Mouse (Mus musculus): Measurements from ENCODE around the gene Celf2. TPM values are rescaled to one million over a fixed set of nuclear protein-coding genes. Genes with fewer than 3 reads are reported as not detected.

Gene Celf2
- polyA plus RNA-seq, 1 experiment from 2014 or later: 191 TPM

DNA sequence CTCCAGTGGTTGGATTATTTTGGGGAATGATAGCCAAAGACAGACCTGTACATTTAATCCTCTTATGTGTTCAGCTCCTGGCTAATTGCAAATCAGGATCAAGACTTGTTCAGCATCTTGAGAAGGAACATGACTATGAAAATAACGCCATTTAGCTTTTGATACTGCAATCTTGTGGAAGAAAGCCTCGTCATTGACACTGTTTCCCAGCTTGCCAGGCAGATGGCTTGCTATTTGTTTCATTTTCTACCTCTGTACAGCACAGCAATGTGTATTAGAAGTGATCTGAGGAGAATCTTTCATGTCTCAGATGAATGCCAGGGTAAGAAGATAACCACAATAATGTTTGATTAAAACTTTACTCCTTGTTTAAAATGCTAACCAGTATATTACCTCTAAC, 315.9 kb downstream of the Celf2 start:
- ATAC-seq (ENCODE audit: low FRiP score, low TSS enrichment) (no peak), DNase-seq (no peak)
- H3K36me3 ChIP-seq (ENCODE audit: control insufficient read depth, insufficient read depth, low read length): no peaks in the 10 kb centered on the region
- no peak overlapping the region for H3K9ac ChIP-seq (replicated peaks; ENCODE audit: low read length)
- H3K4me1 ChIP-seq (ENCODE audit: control insufficient read depth, insufficient read depth, low read length): no peaks in the 10 kb centered on the region
- H3K27ac ChIP-seq (replicated peaks; ENCODE audit: low read depth, low read length): no peak overlapping the region
- H3K4me3 ChIP-seq (replicated peaks; ENCODE audit: low read depth, low read length): no peak overlapping the region
- no peaks in the 10 kb centered on the region for H3K9me3 ChIP-seq (ENCODE audit: control insufficient read depth, low read length)
- H3K4me2 ChIP-seq (ENCODE audit: low read length): no peak overlapping the region
- 74% methylated on average over 2 of the region's 2 CpGs for WGBS
- H3K27me3 ChIP-seq (ENCODE audit: control insufficient read depth, insufficient read depth, low read length): no peaks in the 10 kb centered on the region

DNA sequence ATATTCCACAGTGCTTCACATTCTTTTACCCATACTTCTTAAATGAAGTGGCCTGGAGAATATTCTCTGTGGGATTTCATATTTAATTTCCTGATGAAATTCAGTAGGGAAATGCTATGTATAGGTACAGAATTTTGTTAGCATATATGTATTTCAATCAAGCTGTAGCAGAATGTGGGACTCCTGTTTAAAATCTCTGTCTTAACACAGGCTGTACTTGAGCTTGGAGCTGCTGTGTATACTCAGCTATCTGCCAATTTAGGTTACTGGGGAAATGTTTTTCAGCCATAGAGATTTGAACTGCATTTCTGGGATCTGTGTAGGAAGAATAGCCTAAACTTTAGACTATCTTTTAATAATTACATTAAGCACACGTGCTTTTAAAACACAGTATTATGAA, 330.2 kb downstream of the Celf2 start:
- Histone ChIP-seq H3K27ac (replicated peaks; ENCODE audit: low read depth, low read length) (no peak overlapping the region), H3K4me2 (ENCODE audit: low read length) (no peak overlapping the region), H3K9ac (replicated peaks; ENCODE audit: low read length) (no peak overlapping the region), H3K27me3 (ENCODE audit: control insufficient read depth, insufficient read depth, low read length) (no peaks in the 10 kb centered on the region), H3K9me3 (ENCODE audit: control insufficient read depth, low read length) (no peaks in the 10 kb centered on the region), H3K4me1 (ENCODE audit: control insufficient read depth, insufficient read depth, low read length) (no peaks in the 10 kb centered on the region), H3K4me3 (replicated peaks; ENCODE audit: low read depth, low read length) (no peak overlapping the region), H3K36me3 (ENCODE audit: control insufficient read depth, insufficient read depth, low read length) (no peaks in the 10 kb centered on the region)
- 79% methylated on average over 1 of the region's 1 CpGs for WGBS
- ATAC-seq (ENCODE audit: low FRiP score, low TSS enrichment): no peak
- no peak for DNase-seq

DNA sequence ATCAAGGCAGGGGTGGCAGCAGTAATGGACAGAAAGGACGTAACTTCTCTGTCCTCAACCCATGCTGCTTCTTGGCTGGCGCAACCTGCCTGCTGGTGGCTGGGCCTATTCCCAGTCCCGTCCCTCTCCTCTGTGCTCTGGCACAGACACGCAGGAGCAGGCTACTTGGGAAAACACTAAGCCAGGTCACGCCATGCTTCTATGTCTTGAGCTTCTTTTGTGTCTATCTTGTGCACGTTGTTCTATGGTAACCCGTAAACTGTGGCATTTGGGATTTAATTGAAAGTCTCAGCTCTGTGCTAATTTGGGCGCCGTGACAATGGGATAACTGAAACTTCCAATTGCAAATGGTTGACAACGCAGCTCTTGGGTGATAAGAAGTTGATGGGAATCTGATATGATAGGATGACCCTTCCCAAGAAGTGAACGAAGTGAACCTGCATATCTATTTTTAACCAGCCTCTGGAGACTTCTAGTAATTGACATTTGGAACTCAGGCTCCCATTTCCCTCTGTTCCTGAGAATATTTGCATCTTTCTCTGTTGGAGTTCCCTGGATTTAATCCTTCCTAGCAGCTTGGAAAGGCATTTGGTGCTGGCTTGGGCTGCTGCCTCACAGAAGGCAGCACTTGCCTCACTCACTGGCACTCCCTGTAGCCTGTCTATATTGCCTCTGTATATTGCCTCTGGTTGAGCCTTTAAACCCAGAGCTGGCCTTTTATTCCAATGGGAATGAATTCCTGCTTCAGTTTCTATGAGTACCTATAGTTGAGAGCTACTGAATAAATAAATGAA, 335.9 kb downstream of the Celf2 start:
- H3K4me2 ChIP-seq (ENCODE audit: low read length): no peak overlapping the region
- no peak for ATAC-seq (ENCODE audit: low FRiP score, low TSS enrichment)
- no peaks in the 10 kb centered on the region for H3K36me3 ChIP-seq (ENCODE audit: control insufficient read depth, insufficient read depth, low read length)
- no peak overlapping the region for H3K9ac ChIP-seq (replicated peaks; ENCODE audit: low read length)
- H3K27ac ChIP-seq (replicated peaks; ENCODE audit: low read depth, low read length): no peak overlapping the region
- no peaks in the 10 kb centered on the region for H3K4me1 ChIP-seq (ENCODE audit: control insufficient read depth, insufficient read depth, low read length)
- H3K27me3 ChIP-seq (ENCODE audit: control insufficient read depth, insufficient read depth, low read length): no peaks in the 10 kb centered on the region
- DNase-seq: no peak
- WGBS: 72% methylated on average over 11 of the region's 11 CpGs
- H3K4me3 ChIP-seq (replicated peaks; ENCODE audit: low read depth, low read length): no peak overlapping the region
- H3K9me3 ChIP-seq (ENCODE audit: control insufficient read depth, low read length): no peaks in the 10 kb centered on the region

DNA sequence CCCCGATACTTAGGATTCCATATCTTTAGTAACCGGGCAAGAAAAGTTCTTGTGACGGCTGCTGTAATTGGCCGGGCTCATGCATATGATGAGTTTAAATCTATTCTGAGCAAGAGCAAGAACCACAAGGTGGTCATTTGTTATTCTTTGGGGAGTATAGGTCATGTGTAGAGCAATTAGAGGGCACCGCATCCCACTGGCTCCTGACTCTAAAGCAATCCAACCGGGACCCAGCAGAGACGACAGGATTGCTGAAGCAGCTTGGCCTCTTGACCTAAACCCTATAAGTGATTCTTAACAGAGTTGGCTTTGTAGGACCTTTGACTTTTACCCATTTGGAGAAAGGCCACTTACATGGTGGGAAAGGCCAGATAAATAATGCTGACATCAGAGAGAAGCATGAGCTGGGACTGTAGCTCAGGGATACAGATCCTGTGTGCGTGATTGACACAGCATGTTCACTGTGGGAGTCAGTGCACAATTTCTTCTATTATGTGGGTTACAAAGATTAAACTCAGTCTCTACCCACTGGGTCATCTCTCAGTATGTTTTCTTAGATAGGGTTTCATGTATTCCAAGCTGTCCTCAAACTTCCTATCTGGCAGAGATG, 338.2 kb downstream of the Celf2 start:
- Histone ChIP-seq H3K9me3 (ENCODE audit: control insufficient read depth, low read length) (no peaks in the 10 kb centered on the region), H3K36me3 (ENCODE audit: control insufficient read depth, insufficient read depth, low read length) (no peaks in the 10 kb centered on the region), H3K4me1 (ENCODE audit: control insufficient read depth, insufficient read depth, low read length) (no peaks in the 10 kb centered on the region), H3K27ac (replicated peaks; ENCODE audit: low read depth, low read length) (no peak overlapping the region), H3K27me3 (ENCODE audit: control insufficient read depth, insufficient read depth, low read length) (no peaks in the 10 kb centered on the region), H3K4me2 (ENCODE audit: low read length) (no peak overlapping the region), H3K4me3 (replicated peaks; ENCODE audit: low read depth, low read length) (no peak overlapping the region), H3K9ac (replicated peaks; ENCODE audit: low read length) (no peak overlapping the region)
- ATAC-seq (ENCODE audit: low FRiP score, low TSS enrichment): no peak
- DNase-seq: no peak
- WGBS: 64% methylated on average over 8 of the region's 8 CpGs

DNA sequence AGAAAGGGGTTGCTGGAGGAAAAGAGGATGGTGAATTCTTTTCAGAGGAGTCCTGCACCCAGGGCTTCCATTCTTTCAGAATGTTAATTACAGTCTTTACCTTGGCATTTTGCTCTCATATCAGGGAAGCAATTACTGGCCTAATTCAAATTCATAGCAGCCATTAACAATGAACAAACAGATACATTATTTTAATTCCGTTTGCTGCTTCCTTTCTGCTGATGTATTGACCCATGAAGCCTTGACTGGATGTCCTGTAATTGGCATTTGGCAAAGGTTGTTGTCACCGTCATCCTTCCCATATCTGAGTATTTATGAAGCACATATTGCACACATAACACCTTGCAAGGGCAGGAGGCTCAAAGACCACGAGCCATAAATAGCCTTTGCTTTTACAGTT, 343.6 kb downstream of the Celf2 start:
- ATAC-seq (ENCODE audit: low FRiP score, low TSS enrichment): no peak
- no peaks in the 10 kb centered on the region for H3K4me1 ChIP-seq (ENCODE audit: control insufficient read depth, insufficient read depth, low read length)
- H3K27ac ChIP-seq (replicated peaks; ENCODE audit: low read depth, low read length): no peak overlapping the region
- 68% methylated on average over 3 of the region's 3 CpGs for WGBS
- no peak for DNase-seq
- H3K9me3 ChIP-seq (ENCODE audit: control insufficient read depth, low read length): no peaks in the 10 kb centered on the region
- no peak overlapping the region for H3K9ac ChIP-seq (replicated peaks; ENCODE audit: low read length)
- H3K4me3 ChIP-seq (replicated peaks; ENCODE audit: low read depth, low read length): no peak overlapping the region
- H3K4me2 ChIP-seq (ENCODE audit: low read length): no peak overlapping the region
- H3K27me3 ChIP-seq (ENCODE audit: control insufficient read depth, insufficient read depth, low read length): no peaks in the 10 kb centered on the region
- no peaks in the 10 kb centered on the region for H3K36me3 ChIP-seq (ENCODE audit: control insufficient read depth, insufficient read depth, low read length)

DNA sequence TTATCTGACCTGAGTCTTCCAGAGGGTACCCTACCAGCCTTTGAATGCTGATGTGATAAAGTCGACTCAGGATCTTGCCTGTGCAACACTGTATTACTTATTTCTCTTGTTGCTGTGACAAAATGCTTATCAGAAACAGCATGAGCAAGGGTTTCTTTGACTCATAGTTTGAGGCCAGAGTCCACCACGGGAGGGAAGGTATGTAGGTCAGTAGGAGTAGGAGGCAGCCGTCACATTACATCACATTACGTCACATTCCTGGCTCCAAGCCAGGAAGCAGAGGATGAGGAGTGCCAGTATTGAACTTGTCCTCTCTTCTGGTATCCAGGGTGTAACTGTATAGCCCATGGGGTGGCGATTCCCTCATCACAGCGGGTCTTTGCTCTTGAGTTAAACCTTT, 349.3 kb downstream of the Celf2 start:
- Histone ChIP-seq H3K4me1 (ENCODE audit: control insufficient read depth, insufficient read depth, low read length) (no peaks in the 10 kb centered on the region), H3K27me3 (ENCODE audit: control insufficient read depth, insufficient read depth, low read length) (no peaks in the 10 kb centered on the region), H3K4me2 (ENCODE audit: low read length) (no peak overlapping the region), H3K9me3 (ENCODE audit: control insufficient read depth, low read length) (no peaks in the 10 kb centered on the region), H3K36me3 (ENCODE audit: control insufficient read depth, insufficient read depth, low read length) (no peaks in the 10 kb centered on the region), H3K9ac (replicated peaks; ENCODE audit: low read length) (no peak overlapping the region), H3K4me3 (replicated peaks; ENCODE audit: low read depth, low read length) (no peak overlapping the region), H3K27ac (replicated peaks; ENCODE audit: low read depth, low read length) (no peak overlapping the region)
- DNase-seq (no peak), ATAC-seq (ENCODE audit: low FRiP score, low TSS enrichment) (no peak)
- 76% methylated on average over 6 of the region's 6 CpGs for WGBS

DNA sequence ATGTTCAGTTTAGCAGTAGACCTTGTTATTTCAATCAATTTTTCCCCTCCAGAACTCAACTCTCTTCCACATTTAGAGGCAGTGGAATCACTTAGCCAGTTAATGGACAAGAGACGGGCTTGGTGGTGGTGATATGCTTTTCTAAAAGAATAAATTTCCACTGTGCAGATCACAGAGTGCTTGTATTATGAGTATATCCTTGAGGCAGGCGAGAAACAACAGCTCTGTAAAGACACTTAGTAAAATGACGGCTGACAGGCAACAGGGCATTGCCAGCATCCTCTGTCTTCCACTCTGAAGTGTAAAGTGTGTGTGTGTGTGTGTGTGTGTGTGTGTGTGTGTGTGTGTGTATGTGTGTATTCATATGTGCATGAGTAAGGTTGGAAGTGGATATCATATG, 362.1 kb downstream of the Celf2 start:
- ATAC-seq (ENCODE audit: low FRiP score, low TSS enrichment): no peak
- no peak overlapping the region for H3K4me2 ChIP-seq (ENCODE audit: low read length)
- no peaks in the 10 kb centered on the region for H3K9me3 ChIP-seq (ENCODE audit: control insufficient read depth, low read length)
- no peaks in the 10 kb centered on the region for H3K27me3 ChIP-seq (ENCODE audit: control insufficient read depth, insufficient read depth, low read length)
- H3K4me3 ChIP-seq (replicated peaks; ENCODE audit: low read depth, low read length): no peak overlapping the region
- no peak overlapping the region for H3K9ac ChIP-seq (replicated peaks; ENCODE audit: low read length)
- no peaks in the 10 kb centered on the region for H3K36me3 ChIP-seq (ENCODE audit: control insufficient read depth, insufficient read depth, low read length)
- H3K27ac ChIP-seq (replicated peaks; ENCODE audit: low read depth, low read length): no peak overlapping the region
- no peak for DNase-seq
- no peaks in the 10 kb centered on the region for H3K4me1 ChIP-seq (ENCODE audit: control insufficient read depth, insufficient read depth, low read length)
- 71% methylated on average over 3 of the region's 3 CpGs for whole genome bisulfite sequencing

DNA sequence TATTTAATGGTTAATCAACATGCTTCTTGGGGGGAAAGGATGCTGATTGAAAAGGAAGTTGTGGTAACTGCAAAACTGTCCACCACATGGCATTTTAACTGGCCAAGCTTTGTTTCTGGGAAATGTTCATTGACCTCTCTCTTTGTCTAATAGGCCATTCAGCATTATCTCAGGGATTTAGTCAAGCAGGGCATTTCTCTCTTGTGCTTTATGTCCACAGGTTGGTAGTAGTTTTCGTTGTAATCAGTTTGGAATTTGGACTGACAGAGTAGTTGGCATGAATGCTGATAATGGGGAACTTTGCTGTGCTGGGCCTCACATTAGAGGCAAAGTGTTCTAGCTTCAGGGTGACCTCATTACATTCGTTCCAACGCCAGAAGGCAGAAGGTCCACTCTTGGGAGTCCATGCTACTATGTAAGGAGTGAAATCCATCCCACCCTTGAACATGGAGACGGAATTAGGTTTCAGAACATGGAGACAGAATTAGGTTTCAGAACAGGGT, 363.8 kb downstream of the Celf2 start:
- ATAC-seq (ENCODE audit: low FRiP score, low TSS enrichment): no peak
- no peak for DNase-seq
- H3K9me3 ChIP-seq (ENCODE audit: control insufficient read depth, low read length): no peaks in the 10 kb centered on the region
- H3K4me3 ChIP-seq (replicated peaks; ENCODE audit: low read depth, low read length): no peak overlapping the region
- H3K4me1 ChIP-seq (ENCODE audit: control insufficient read depth, insufficient read depth, low read length): no peaks in the 10 kb centered on the region
- no peak overlapping the region for H3K27ac ChIP-seq (replicated peaks; ENCODE audit: low read depth, low read length)
- 88% methylated on average over 4 of the region's 4 CpGs for WGBS
- no peak overlapping the region for H3K9ac ChIP-seq (replicated peaks; ENCODE audit: low read length)
- H3K27me3 ChIP-seq (ENCODE audit: control insufficient read depth, insufficient read depth, low read length): no peaks in the 10 kb centered on the region
- no peaks in the 10 kb centered on the region for H3K36me3 ChIP-seq (ENCODE audit: control insufficient read depth, insufficient read depth, low read length)
- H3K4me2 ChIP-seq (ENCODE audit: low read length): no peak overlapping the region

DNA sequence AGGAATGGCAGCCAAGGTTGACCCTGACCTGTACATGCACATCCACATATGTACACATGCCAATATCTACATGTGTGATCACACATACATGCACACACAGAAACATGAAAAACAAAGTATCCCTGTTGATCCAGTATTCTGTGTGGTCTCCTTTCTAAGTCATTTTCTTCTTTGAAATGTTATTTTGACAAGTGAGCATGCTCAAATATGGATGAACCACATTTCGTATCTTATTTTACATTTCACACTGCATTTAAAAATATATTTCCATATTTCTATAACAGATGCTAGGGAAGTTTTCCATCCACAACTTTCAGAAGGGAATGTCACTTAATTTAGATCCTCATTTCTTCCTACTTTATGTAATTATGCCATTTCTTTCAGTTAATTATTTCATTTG, 364.5 kb downstream of the Celf2 start:
- WGBS: 94% methylated on average over 1 of the region's 1 CpGs
- Histone ChIP-seq H3K9me3 (ENCODE audit: control insufficient read depth, low read length) (no peaks in the 10 kb centered on the region), H3K27me3 (ENCODE audit: control insufficient read depth, insufficient read depth, low read length) (no peaks in the 10 kb centered on the region), H3K36me3 (ENCODE audit: control insufficient read depth, insufficient read depth, low read length) (no peaks in the 10 kb centered on the region), H3K4me2 (ENCODE audit: low read length) (no peak overlapping the region), H3K4me1 (ENCODE audit: control insufficient read depth, insufficient read depth, low read length) (no peaks in the 10 kb centered on the region), H3K4me3 (replicated peaks; ENCODE audit: low read depth, low read length) (no peak overlapping the region), H3K27ac (replicated peaks; ENCODE audit: low read depth, low read length) (no peak overlapping the region), H3K9ac (replicated peaks; ENCODE audit: low read length) (no peak overlapping the region)
- DNase-seq (no peak), ATAC-seq (ENCODE audit: low FRiP score, low TSS enrichment) (no peak)
